Mouse (Mus musculus): ENCODE measurements around the gene Ttc7b. TPM values are rescaled to one million over a fixed set of nuclear protein-coding genes. Genes with fewer than 3 reads are reported as not detected.
A peak's percentile ranks its signal among the peaks of the same experiment; 100 is the strongest.

Ttc7b gene
- polyA plus RNA-seq, 1 experiment from 2014 or later: 7.3 TPM

DNA sequence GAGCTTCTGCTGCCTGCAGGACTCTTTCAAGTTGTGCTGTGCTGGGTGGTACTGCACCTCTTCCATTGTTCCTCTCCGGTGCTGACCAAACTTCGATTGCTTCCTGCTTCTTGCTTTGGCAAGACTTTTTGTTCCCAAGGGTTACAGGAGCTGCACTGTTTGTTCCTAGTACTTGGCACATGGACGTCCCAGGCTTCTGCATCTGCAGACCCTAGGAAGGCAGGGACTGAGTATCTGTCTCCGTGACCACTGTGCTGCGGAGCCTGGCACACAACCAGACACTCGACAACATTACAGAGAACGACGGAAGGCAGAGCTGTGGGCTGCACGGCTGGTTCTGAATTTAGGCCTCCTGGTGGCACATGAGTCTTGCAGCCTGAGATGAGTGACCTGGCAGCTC is 192.1 kb downstream of the Ttc7b start:
- ATAC-seq (ENCODE audit: low FRiP score): no peak
- H3K9me3 ChIP-seq: no peaks in the 10 kb centered on the region
- no peak overlapping the region for H3K27ac ChIP-seq
- H3K4me1 ChIP-seq (replicated peaks): peaks cover 8% of the 10 kb centered on the region; the same call in 1 of the 2 replicates
- no peak overlapping the region for H3K9ac ChIP-seq
- WGBS: 83% methylated on average over 9 of the region's 9 CpGs
- no peaks in the 10 kb centered on the region for H3K27me3 ChIP-seq
- no peak overlapping the region for H3K4me2 ChIP-seq
- H3K36me3 ChIP-seq: peaks cover 51% of the 10 kb centered on the region
- no peak overlapping the region for H3K4me3 ChIP-seq

DNA sequence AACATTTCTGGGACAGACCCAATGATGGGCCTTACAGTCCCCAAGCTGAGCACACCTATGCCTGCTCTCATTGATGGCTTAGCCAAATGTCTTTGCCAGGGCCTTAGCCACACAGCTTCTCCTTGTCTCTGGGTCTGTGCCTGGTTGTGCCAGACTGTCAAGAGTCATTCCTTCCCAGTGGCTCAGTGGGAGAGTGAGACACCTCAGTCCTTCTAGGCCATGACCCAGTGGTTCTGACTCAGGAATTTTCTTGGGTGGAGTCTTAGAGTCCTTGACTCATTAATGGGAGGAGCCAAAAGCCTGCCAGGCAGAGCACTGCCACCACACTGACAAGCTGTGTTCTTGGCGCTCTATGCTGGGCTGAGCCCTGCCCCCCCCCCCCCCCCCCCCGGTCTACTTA is 193.9 kb downstream of the Ttc7b start:
- H3K27me3 ChIP-seq: no peaks in the 10 kb centered on the region
- WGBS: 100% methylated on average over 2 of the region's 2 CpGs
- no peak for ATAC-seq (ENCODE audit: low FRiP score)
- H3K4me2 ChIP-seq: no peak overlapping the region
- peaks cover 16% of the 10 kb centered on the region for H3K4me1 ChIP-seq (replicated peaks)
- no peak overlapping the region for H3K9ac ChIP-seq
- no peaks in the 10 kb centered on the region for H3K9me3 ChIP-seq
- H3K36me3 ChIP-seq: peaks cover 50% of the 10 kb centered on the region
- no peak overlapping the region for H3K4me3 ChIP-seq
- H3K27ac ChIP-seq: no peak overlapping the region

GRCm38 (mm10) chr12:100325618-100326017 is 195.0 kb downstream of the Ttc7b start:
- Histone ChIP-seq H3K27me3 (no peaks in the 10 kb centered on the region), H3K36me3 (peaks cover 41% of the 10 kb centered on the region), H3K9me3 (no peaks in the 10 kb centered on the region), H3K4me3 (no peak overlapping the region), H3K4me2 (no peak overlapping the region), H3K27ac (no peak overlapping the region), H3K4me1 (replicated peaks) (peaks cover 23% of the 10 kb centered on the region), H3K9ac (no peak overlapping the region)
- 87% methylated on average over 4 of the region's 4 CpGs for WGBS
- no peak for ATAC-seq (ENCODE audit: low FRiP score)

- Histone ChIP-seq H3K4me2 (no peak overlapping the region), H3K27me3 (no peaks in the 10 kb centered on the region), H3K9me3 (no peaks in the 10 kb centered on the region), H3K9ac (no peak overlapping the region), H3K4me3 (no peak overlapping the region), H3K4me1 (replicated peaks) (peaks cover 23% of the 10 kb centered on the region), H3K27ac (no peak overlapping the region), H3K36me3 (peaks cover 37% of the 10 kb centered on the region)
- no peak for ATAC-seq (ENCODE audit: low FRiP score)
- 94% methylated on average over 8 of the region's 8 CpGs for WGBS
Observed at GRCm38 (mm10) chr12:100325212-100325611, 195.4 kb downstream of the Ttc7b start.

- Histone ChIP-seq H3K4me1 (replicated peaks) (peaks cover 23% of the 10 kb centered on the region), H3K9ac (no peak overlapping the region), H3K4me2 (no peak overlapping the region), H3K27ac (no peak overlapping the region), H3K36me3 (peaks cover 44% of the 10 kb centered on the region), H3K9me3 (no peaks in the 10 kb centered on the region), H3K27me3 (no peaks in the 10 kb centered on the region), H3K4me3 (no peak overlapping the region)
- 72% methylated on average over 2 of the region's 2 CpGs for WGBS
- no peak for ATAC-seq (ENCODE audit: low FRiP score)
Observed at GRCm38 (mm10) chr12:100323641-100324040, 197.0 kb downstream of the Ttc7b start.

DNA sequence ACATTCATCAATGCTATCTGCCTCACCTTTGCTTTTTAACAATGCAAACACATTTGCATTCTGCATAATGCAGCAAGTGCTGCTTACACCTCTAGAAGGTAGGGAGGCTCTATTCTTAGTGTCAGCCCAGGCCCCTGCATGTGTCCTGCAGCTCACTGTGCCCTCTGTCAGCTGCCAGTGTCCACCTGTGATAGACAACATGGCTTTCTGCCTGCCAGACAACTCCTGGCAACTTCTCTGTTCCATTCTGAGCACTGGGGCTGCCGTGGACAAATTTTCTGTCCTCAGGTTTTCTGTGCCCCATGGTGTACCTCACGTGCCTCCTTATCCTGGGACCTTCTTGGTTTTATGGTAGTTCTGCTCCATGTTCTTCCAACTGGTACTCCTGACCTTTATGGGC is 198.4 kb downstream of the Ttc7b start:
- H3K27me3 ChIP-seq: no peaks in the 10 kb centered on the region
- no peak overlapping the region for H3K27ac ChIP-seq
- peaks cover 36% of the 10 kb centered on the region for H3K4me1 ChIP-seq (replicated peaks)
- H3K4me3 ChIP-seq: no peak overlapping the region
- no peaks in the 10 kb centered on the region for H3K9me3 ChIP-seq
- H3K9ac ChIP-seq: peak overlapping the region; percentile 59; the same call in 1 of the 2 replicates
- H3K4me2 ChIP-seq: no peak overlapping the region
- peaks cover 40% of the 10 kb centered on the region for H3K36me3 ChIP-seq
- WGBS: 88% methylated on average over 2 of the region's 2 CpGs
- no peak for ATAC-seq (ENCODE audit: low FRiP score)

GRCm38 (mm10) chr12:100321545-100321944 is 199.1 kb downstream of the Ttc7b start:
- Histone ChIP-seq H3K4me2 (no peak overlapping the region), H3K27ac (0 out of 2 replicates have a peak overlapping the region, but pooled peaks have one; percentile 40), H3K4me3 (no peak overlapping the region), H3K36me3 (peaks cover 40% of the 10 kb centered on the region), H3K27me3 (no peaks in the 10 kb centered on the region), H3K9ac (no peak overlapping the region), H3K4me1 (replicated peaks) (peaks cover 39% of the 10 kb centered on the region), H3K9me3 (no peaks in the 10 kb centered on the region)
- ATAC-seq (ENCODE audit: low FRiP score): no peak
- WGBS: 51% methylated on average over 4 of the region's 4 CpGs

- no peak for ATAC-seq (ENCODE audit: low FRiP score)
- H3K27ac ChIP-seq: no peak overlapping the region
- H3K4me1 ChIP-seq (replicated peaks): peaks cover 49% of the 10 kb centered on the region
- 94% methylated on average over 4 of the region's 4 CpGs for WGBS
- H3K4me2 ChIP-seq: no peak overlapping the region
- no peaks in the 10 kb centered on the region for H3K27me3 ChIP-seq
- H3K4me3 ChIP-seq: no peak overlapping the region
- no peak overlapping the region for H3K9ac ChIP-seq
- H3K36me3 ChIP-seq: peaks cover 25% of the 10 kb centered on the region
- no peaks in the 10 kb centered on the region for H3K9me3 ChIP-seq
Observed at GRCm38 (mm10) chr12:100319746-100320145, 200.9 kb downstream of the Ttc7b start.

- Histone ChIP-seq H3K36me3 (peaks cover 10% of the 10 kb centered on the region; the same call in 1 of the 2 replicates), H3K27ac (0 out of 2 replicates have a peak overlapping the region, but pooled peaks have one; percentile 40), H3K4me2 (no peak overlapping the region), H3K4me1 (replicated peaks) (peaks cover 67% of the 10 kb centered on the region), H3K4me3 (no peak overlapping the region), H3K27me3 (no peaks in the 10 kb centered on the region), H3K9ac (no peak overlapping the region), H3K9me3 (no peaks in the 10 kb centered on the region)
- no peak for ATAC-seq (ENCODE audit: low FRiP score)
- 44% methylated on average over 3 of the region's 3 CpGs for WGBS
Observed at GRCm38 (mm10) chr12:100317936-100318335, 202.7 kb downstream of the Ttc7b start.

GRCm38 (mm10) chr12:100316094-100316493 is 204.5 kb downstream of the Ttc7b start:
- Histone ChIP-seq H3K27ac (peak overlapping the region; percentile 85), H3K27me3 (no peaks in the 10 kb centered on the region), H3K4me3 (no peak overlapping the region), H3K36me3 (peaks cover 9% of the 10 kb centered on the region), H3K4me1 (replicated peaks) (peaks cover 65% of the 10 kb centered on the region), H3K9ac (no peak overlapping the region), H3K4me2 (no peak overlapping the region), H3K9me3 (no peaks in the 10 kb centered on the region)
- 57% methylated on average over 9 of the region's 9 CpGs for WGBS
- peak; percentile 30; the same call in 1 of the 2 replicates for ATAC-seq (ENCODE audit: low FRiP score)

- H3K27me3 ChIP-seq: no peaks in the 10 kb centered on the region
- peak; percentile 55 for ATAC-seq (ENCODE audit: low FRiP score)
- no peaks in the 10 kb centered on the region for H3K9me3 ChIP-seq
- H3K9ac ChIP-seq: peak overlapping the region; percentile 39
- 48% methylated on average over 8 of the region's 8 CpGs for WGBS
- H3K36me3 ChIP-seq: peaks cover 9% of the 10 kb centered on the region
- no peak overlapping the region for H3K4me2 ChIP-seq
- no peak overlapping the region for H3K4me3 ChIP-seq
- peak overlapping the region; percentile 85 for H3K27ac ChIP-seq
- peaks cover 73% of the 10 kb centered on the region for H3K4me1 ChIP-seq (replicated peaks)
Observed at GRCm38 (mm10) chr12:100315119-100315885, 205.3 kb downstream of the Ttc7b start.

DNA sequence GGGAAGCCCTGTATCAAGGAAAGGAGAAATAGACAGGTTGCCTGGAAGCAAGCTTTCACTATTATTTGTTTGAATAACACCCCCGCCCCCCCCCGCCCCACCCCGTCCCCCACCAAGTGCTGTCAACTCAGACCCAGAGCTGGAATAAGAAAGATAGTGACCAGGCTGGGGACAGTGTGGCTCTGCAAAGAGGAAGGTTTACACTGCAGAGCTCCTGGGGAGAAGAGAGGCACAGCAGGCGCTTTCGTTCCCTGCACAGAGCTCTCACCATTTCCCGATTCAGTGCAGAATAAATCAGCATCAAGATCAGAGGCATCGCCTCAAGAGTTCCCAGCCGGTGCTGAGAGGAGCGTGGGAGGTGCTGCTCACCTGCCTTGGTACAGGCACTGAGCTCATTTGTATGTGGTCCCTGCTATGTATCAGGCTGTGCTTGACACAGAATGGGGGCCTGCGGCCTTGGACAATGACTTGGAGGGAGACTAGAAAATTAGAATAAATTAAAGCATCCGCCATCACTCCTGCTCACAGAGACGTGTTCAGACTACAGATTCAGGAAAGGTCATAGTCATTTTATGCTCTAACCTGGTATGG is 206.7 kb downstream of the Ttc7b start:
- Histone ChIP-seq H3K36me3 (peaks cover 2% of the 10 kb centered on the region), H3K4me3 (no peak overlapping the region), H3K27me3 (no peaks in the 10 kb centered on the region), H3K27ac (peak overlapping the region; percentile 85), H3K9ac (peak overlapping the region; percentile 58), H3K4me1 (replicated peaks) (peaks cover 85% of the 10 kb centered on the region), H3K4me2 (no peak overlapping the region), H3K9me3 (no peaks in the 10 kb centered on the region)
- peak; percentile 52 for ATAC-seq (ENCODE audit: low FRiP score)
- WGBS: 21% methylated on average over 12 of the region's 12 CpGs
